ENCODE assay signal across 14 mouse cellular contexts in genomic region chr16:31363685-31364436, GRCm38 (mm10). TPM values are rescaled to one million over a fixed set of nuclear protein-coding genes. Genes with fewer than 3 reads are reported as not detected.
A peak's percentile ranks its signal among the peaks of the same experiment; 100 is the strongest.
DNase-seq lines count a peak whose midpoint lies in the region; ATAC-seq and TF ChIP-seq lines count a peak whose summit lies in the region.
"Had no signal": no experiment of that assay in that cellular context is flagged by ENCODE, and none has a peak within 500 bp of the region (broad histone marks: within the 10 kb centered on the region; RNA-seq: fewer than 3 reads in every experiment).

No protein-coding gene starts in this region.

- TF ChIP-seq CTCF in kidney, adult 2 months (conservative IDR thresholded peaks at IDR 0.05; ENCODE audit: insufficient read depth, insufficient read length, low read depth, low read length): no peak
- no peak for TF ChIP-seq CTCF in intestine, postnatal 0 days (IDR thresholded peaks at IDR 0.05; ENCODE audit: low read depth)
- TF ChIP-seq CTCF in small intestine, adult 2 months (IDR thresholded peaks at IDR 0.05; ENCODE audit: extremely low read depth, insufficient read length, insufficient replicate concordance, low read depth, low read length): no peak

- no peak overlapping the region for H3K4me3 ChIP-seq in kidney, adult 2 months (ENCODE audit: insufficient read depth, low read depth, low read length)
- H3K4me3 ChIP-seq in intestine, postnatal 0 days (ENCODE audit: low read depth, low read length): no peak overlapping the region
- H3K4me3 ChIP-seq in small intestine, adult 2 months (ENCODE audit: low read depth, low read length): no peak overlapping the region
- H3K4me3 ChIP-seq: limb, embryonic 13.5 days; midbrain, embryonic 10.5 days had no signal

- H3K4me1 ChIP-seq in kidney, adult 2 months (ENCODE audit: control insufficient read depth, insufficient read depth, low read length): no peaks in the 10 kb centered on the region; the same call in 1 of the 2 replicates
- H3K4me1 ChIP-seq in intestine, postnatal 0 days (replicated peaks; ENCODE audit: control insufficient read depth, insufficient read depth, low read length): peaks cover 3% of the 10 kb centered on the region; the same call in 1 of the 2 replicates
- H3K4me1 ChIP-seq in small intestine, adult 2 months (ENCODE audit: control insufficient read depth, insufficient read depth, insufficient read length, low read length): peaks cover 21% of the 10 kb centered on the region; the same call in 1 of the 2 replicates

- H3K9me3 ChIP-seq in intestine, postnatal 0 days (ENCODE audit: control insufficient read depth): no peaks in the 10 kb centered on the region
- H3K9me3 ChIP-seq: limb, embryonic 13.5 days; midbrain, embryonic 10.5 days had no signal

- DNase-seq in kidney, adult 2 months: peak; percentile 36
- DNase-seq in kidney, adult 18-20 months: no peak
- DNase-seq in c-Kit-positive CD71-positive TER-119-positive erythroid progenitor cells, embryonic 14.5 days (ENCODE audit: low spot score): peak; percentile 46
- no peak for DNase-seq in yolk sac, embryonic 10.5 days (ENCODE audit: low spot score)
- no peak for DNase-seq in layer of hippocampus, adult 9-11 months
- DNase-seq: heart, adult 18-20 months; heart, postnatal 14 days; kidney, postnatal 25 days; thymus, postnatal 4 days had no signal

- 60% methylated on average over 11 of the region's 11 CpGs for WGBS in kidney, adult 2 months
- 35% methylated on average over 11 of the region's 11 CpGs for WGBS in intestine, postnatal 0 days
- WGBS in small intestine, adult 2 months: 26% methylated on average over 11 of the region's 11 CpGs

- no peaks in the 10 kb centered on the region for H3K36me3 ChIP-seq in kidney, adult 2 months (ENCODE audit: control insufficient read depth, insufficient read depth, low read length)
- no peaks in the 10 kb centered on the region for H3K36me3 ChIP-seq in intestine, postnatal 0 days (ENCODE audit: control insufficient read depth, insufficient read depth)
- no peaks in the 10 kb centered on the region for H3K36me3 ChIP-seq in small intestine, adult 2 months (ENCODE audit: control insufficient read depth, insufficient read depth, low read length)
- H3K36me3 ChIP-seq: limb, embryonic 13.5 days; midbrain, embryonic 10.5 days had no signal

- H3K27me3 ChIP-seq in kidney, adult 2 months (replicated peaks; ENCODE audit: control insufficient read depth, insufficient read depth, low read length): no peaks in the 10 kb centered on the region
- H3K27me3 ChIP-seq in intestine, postnatal 0 days (replicated peaks; ENCODE audit: control insufficient read depth, insufficient read depth, low read length): no peaks in the 10 kb centered on the region
- H3K27me3 ChIP-seq in small intestine, adult 2 months (ENCODE audit: control insufficient read depth, insufficient read depth, low read length): no peaks in the 10 kb centered on the region

- peak; percentile 89 for ATAC-seq in intestine, postnatal 0 days
- ATAC-seq: forebrain, embryonic 14.5 days had no signal

- H3K4me2 ChIP-seq in intestine, postnatal 0 days (replicated peaks; ENCODE audit: low read depth): peak overlapping the region; percentile 40; the same call in 1 of the 2 replicates
- H3K4me2 ChIP-seq: limb, embryonic 13.5 days had no signal

- H3K27ac ChIP-seq in kidney, adult 2 months (ENCODE audit: insufficient read depth, low read depth, low read length): no peak overlapping the region
- H3K27ac ChIP-seq in intestine, postnatal 0 days (ENCODE audit: low read depth, low read length): peak overlapping the region; percentile 94
- H3K27ac ChIP-seq in small intestine, adult 2 months (ENCODE audit: insufficient read depth, low read depth, low read length): peak overlapping the region; percentile 99
- H3K27ac ChIP-seq: midbrain, embryonic 10.5 days had no signal

- H3K9ac ChIP-seq in intestine, postnatal 0 days (ENCODE audit: low read depth, low read length): no peak overlapping the region
- H3K9ac ChIP-seq: limb, embryonic 13.5 days had no signal

- TF ChIP-seq POLR2A in kidney, adult 2 months (IDR thresholded peaks at IDR 0.05; ENCODE audit: low read depth, low read length): no peak
- no peak for TF ChIP-seq POLR2A in small intestine, adult 2 months (IDR thresholded peaks at IDR 0.05; ENCODE audit: low read depth, low read length)

RNA-seq across cellular contexts. Expression of gene Apod, which starts 49.3 kb away (rescaled TPM):
- polyA plus RNA-seq in kidney, adult 2 months (2012; rRNA removed): 1.4 and 2.5 TPM in 2 replicates
- 0.50 and 0.77 TPM in 2 replicates for polyA plus RNA-seq in intestine, postnatal 0 days (2015; fragmentation: Nextera tagmentation; extraction: Ambion mirVana)
- polyA plus RNA-seq in small intestine, adult 2 months (2012; rRNA removed): 0.06 and 0.35 TPM in 2 replicates

RNA-seq across cellular contexts. Expression of gene Bdh1, which starts 58.2 kb away (rescaled TPM):
- 197 and 276 TPM in 2 replicates for polyA plus RNA-seq in kidney, adult 2 months (2012; rRNA removed)
- polyA plus RNA-seq in intestine, postnatal 0 days (2015; fragmentation: Nextera tagmentation; extraction: Ambion mirVana): 327 and 338 TPM in 2 replicates
- 51.0 and 83.3 TPM in 2 replicates for polyA plus RNA-seq in small intestine, adult 2 months (2012; rRNA removed)

Comparison
In these comparisons a context has a peak if more than half of its experiments do, and no peak if none do; other contexts are left out.
1. DNase-seq: peak in kidney, adult 2 months (single experiment) and c-Kit-positive CD71-positive TER-119-positive erythroid progenitor cells, embryonic 14.5 days (single experiment); none in kidney, adult 18-20 months (single experiment), yolk sac, embryonic 10.5 days (single experiment) and layer of hippocampus, adult 9-11 months (single experiment).